Mouse (Mus musculus): ENCODE results near the gene Neu3.

Gene Neu3

GRCm38 (mm10) chr7:99795192-99795981 is 32.8 kb downstream of the Neu3 start:
- intact Hi-C loops (cut with DNase I): loop anchor here (5.0 kb wide), 3 partner anchors 83 to 298 kb away; partner anchors contain the start of gene Slco2b1

- intact Hi-C loops (cut with DNase I): no loop called here
Measured at GRCm38 (mm10) chr7:99794096-99794495, 34.1 kb downstream of the Neu3 start.

- intact Hi-C loops (cut with DNase I): no loop called here
Measured at GRCm38 (mm10) chr7:99790816-99791215, 37.4 kb downstream of the Neu3 start.

GRCm38 (mm10) chr7:99788563-99788962 is 39.7 kb downstream of the Neu3 start:
- intact Hi-C loops (cut with DNase I): no loop called here

- intact Hi-C loops (cut with DNase I): no loop called here
Measured at GRCm38 (mm10) chr7:99787935-99788334, 40.3 kb downstream of the Neu3 start.

GRCm38 (mm10) chr7:99786774-99787173 is 41.4 kb downstream of the Neu3 start:
- intact Hi-C loops (cut with DNase I): no loop called here

- intact Hi-C loops (cut with DNase I): no loop called here
Measured at GRCm38 (mm10) chr7:99785553-99785952, 42.7 kb downstream of the Neu3 start.

- intact Hi-C loops (cut with DNase I): no loop called here
Measured at GRCm38 (mm10) chr7:99783421-99783820, 44.8 kb downstream of the Neu3 start.

- intact Hi-C loops (cut with DNase I): no loop called here
Measured at GRCm38 (mm10) chr7:99781916-99782315, 46.3 kb downstream of the Neu3 start.

GRCm38 (mm10) chr7:99781385-99781784 is 46.8 kb downstream of the Neu3 start:
- intact Hi-C loops (cut with DNase I): no loop called here

GRCm38 (mm10) chr7:99763207-99763606 is 65.0 kb downstream of the Neu3 start, which contains the start of gene Olfr521:
Olfr521 (plus strand) TSS chr7:99763507.
- intact Hi-C loops (cut with DNase I): no loop called here
